Mouse (Mus musculus): Measurements from ENCODE around the gene Npepl1. TPM values are rescaled to one million over a fixed set of nuclear protein-coding genes. Genes with fewer than 3 reads are reported as not detected.

Npepl1 gene
- polyA plus RNA-seq (2012) = 299 and 334 TPM in 2 replicates

GRCm38 (mm10) chr2:174109991-174110782, at the start of gene Npepl1:
Gene Npepl1 (plus strand): TSS chr2:174110349.

DNA sequence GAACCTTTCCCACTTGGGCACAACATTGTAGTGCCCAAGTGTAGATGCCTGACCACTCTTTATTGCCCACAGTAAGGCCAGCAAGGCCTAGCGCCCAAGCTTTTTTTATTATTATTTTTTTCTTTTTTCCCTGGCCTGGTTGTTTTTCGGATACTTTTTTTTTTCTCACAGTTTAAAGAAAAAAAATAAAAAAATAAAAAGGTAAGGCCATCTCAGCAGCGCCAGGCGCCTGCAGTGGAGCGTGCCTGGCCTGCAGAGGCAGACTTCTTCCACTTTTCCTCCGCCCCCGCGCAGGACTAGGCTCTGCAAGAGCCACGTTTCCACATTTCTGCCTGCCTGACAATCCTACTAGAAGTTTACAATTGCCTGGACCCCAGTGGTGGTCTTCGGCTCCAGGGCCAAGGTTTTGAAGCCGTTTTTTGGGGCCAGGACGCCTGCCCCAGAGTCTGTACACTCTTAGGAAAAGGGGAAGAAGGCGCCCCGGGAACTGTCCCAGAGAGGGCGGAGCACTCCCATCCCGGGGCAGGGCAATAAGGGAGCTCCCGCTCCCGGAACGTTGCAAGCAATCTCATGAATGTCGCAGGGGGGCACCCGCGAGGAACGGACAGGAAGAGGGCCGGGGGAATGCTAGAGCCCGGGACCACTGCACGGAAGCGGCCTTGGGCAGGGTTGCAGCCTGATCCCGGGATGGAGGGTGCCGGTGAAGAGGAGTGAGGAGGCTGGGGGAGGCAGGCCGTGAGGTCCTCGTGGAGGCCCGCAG, 34.3 kb upstream of the Npepl1 start, which contains the start of gene Stx16:
Gene Stx16 (plus strand): TSS at position 636 of the 760 bp plus-strand sequence.

Other genes starting within 250 kb of the Npepl1 start
- 25.3 and 37.9 TPM in 2 replicates for gene Stx16, start 34.0 kb upstream of the Npepl1 start, polyA plus RNA-seq (2012)
- 661 and 746 TPM in 2 replicates for gene Gnas, start 174.0 kb downstream of the Npepl1 start, polyA plus RNA-seq (2012)
- 0.99 and 1.0 TPM in 2 replicates for gene Gm20721, start 236.4 kb downstream of the Npepl1 start, polyA plus RNA-seq (2012)

All from megakaryocyte-erythroid progenitor cell, adult 5 weeks (primary cell).